Mouse (Mus musculus) embryo, embryonic 10 days (tissue): ENCODE results near the gene Aqp9.

Experiments
- DNase-seq: peaks from one replicate; pipeline ENCODE4 v3.0.0-alpha.2; 2015; ENCODE audit warnings: low spot score

Gene Aqp9

DNA sequence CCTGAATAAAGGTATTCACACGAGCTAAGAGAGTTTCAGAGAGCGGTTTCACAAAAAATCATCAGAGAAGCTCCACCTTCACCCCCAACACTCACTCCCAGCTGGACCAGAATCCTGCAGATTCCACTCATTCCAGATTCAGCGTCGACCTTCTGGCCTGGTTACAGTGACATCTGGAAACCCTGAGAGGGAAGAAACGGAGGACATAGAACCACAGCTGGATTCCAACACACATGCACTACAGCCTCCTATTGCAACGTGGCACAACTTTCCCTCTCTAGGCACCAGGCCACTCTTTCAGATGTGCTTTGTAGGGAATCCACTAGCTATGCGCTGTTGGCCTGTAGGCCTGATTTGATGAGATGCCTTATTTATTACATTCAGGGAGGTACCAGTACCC, 102.0 kb downstream of the Aqp9 start:
- DNase-seq, result no peak

DNA sequence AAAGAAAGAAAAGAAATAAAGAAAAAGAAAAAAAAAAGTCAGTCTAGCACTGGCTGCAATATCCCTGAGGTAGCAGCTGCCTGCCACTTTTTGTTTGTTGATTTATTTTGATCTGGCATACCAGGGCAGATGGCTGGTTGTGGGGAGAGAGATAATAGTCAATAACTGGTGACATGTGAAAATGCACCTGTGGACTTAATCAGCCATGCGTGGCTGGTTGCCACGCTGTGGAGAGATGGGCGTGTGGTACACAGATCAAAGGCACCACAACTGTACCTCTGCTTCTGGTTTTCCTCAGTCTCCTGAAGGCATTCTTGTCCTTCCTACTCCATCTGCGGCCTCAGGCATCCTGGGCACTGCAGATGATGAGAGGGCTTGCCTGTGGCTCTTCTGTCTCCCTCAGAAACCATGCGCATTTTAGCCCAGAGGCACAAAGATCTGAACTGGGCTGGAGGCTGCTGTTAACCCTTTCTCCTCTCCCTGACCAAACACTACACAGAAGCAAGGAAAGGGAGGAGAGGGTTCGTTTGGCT, 103.1 kb downstream of the Aqp9 start:
- DNase-seq, result no peak

- no peak for DNase-seq
Measured at GRCm38 (mm10) chr9:71064291-71064840, 104.1 kb downstream of the Aqp9 start.

GRCm38 (mm10) chr9:71063551-71063950, 104.9 kb downstream of the Aqp9 start:
- DNase-seq, result no peak

GRCm38 (mm10) chr9:71062976-71063375, 105.5 kb downstream of the Aqp9 start:
- no peak for DNase-seq

GRCm38 (mm10) chr9:71062301-71062700, 106.2 kb downstream of the Aqp9 start:
- no peak for DNase-seq
